Comparison of ENCODE assay signal across 10 mouse cellular contexts in the genomic region with DNA sequence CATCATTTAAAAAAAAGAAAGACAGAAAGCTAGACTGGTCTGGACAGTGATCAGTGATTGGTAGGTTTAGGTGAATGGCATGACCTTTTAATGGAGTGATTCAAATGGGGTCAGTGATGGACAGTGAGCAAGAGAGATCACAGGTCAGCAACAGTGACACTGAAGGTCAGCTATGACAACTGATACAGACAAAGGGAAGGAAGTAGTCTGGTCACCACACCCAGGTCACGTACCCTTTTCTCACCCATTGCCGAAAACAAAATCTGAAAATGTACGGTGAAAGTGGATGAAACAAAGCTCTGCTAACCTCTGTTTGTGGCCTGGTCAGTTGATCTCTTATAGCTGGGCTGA. TPM values are rescaled to one million over a fixed set of nuclear protein-coding genes. Genes with fewer than 3 reads are reported as not detected.
DNase-seq lines count a peak whose midpoint lies in the region; ATAC-seq and TF ChIP-seq lines count a peak whose summit lies in the region.
"Had no signal": no experiment of that assay in that cellular context is flagged by ENCODE, and none has a peak within 500 bp of the region (broad histone marks: within the 10 kb centered on the region; RNA-seq: fewer than 3 reads in every experiment).

No protein-coding gene starts in this region.

- TF ChIP-seq EP300 in heart, adult 2 months (IDR thresholded peaks at IDR 0.05; ENCODE audit: insufficient read depth, low read depth, low read length), result no peak

- H3K4me2 ChIP-seq in kidney, postnatal 0 days (ENCODE audit: low read length), result peak overlapping the region; percentile 6; the same call in 1 of the 2 replicates

- peaks cover 2% of the 10 kb centered on the region for H3K4me1 ChIP-seq in heart, adult 2 months (ENCODE audit: control insufficient read depth, insufficient read depth, low read length)
- H3K4me1 ChIP-seq in heart, embryonic 10.5 days, result peaks cover 6% of the 10 kb centered on the region
- H3K4me1 ChIP-seq in kidney, postnatal 0 days (replicated peaks; ENCODE audit: insufficient read depth, low read length), result no peaks in the 10 kb centered on the region
- peaks cover 13% of the 10 kb centered on the region for H3K4me1 ChIP-seq in cortical plate, adult 2 months (ENCODE audit: control insufficient read depth, insufficient read depth, low read length)
- H3K4me1 ChIP-seq in limb, embryonic 10.5 days, result peaks cover 32% of the 10 kb centered on the region

- H3K36me3 ChIP-seq in heart, adult 2 months (ENCODE audit: control insufficient read depth, insufficient read depth, low read length), result no peaks in the 10 kb centered on the region
- no peaks in the 10 kb centered on the region for H3K36me3 ChIP-seq in heart, embryonic 10.5 days
- H3K36me3 ChIP-seq in kidney, postnatal 0 days (ENCODE audit: insufficient read depth, low read length), result no peaks in the 10 kb centered on the region
- H3K36me3 ChIP-seq in limb, embryonic 10.5 days, result no peaks in the 10 kb centered on the region

- 36% methylated on average over 3 of the region's 3 CpGs for WGBS in heart, adult 2 months
- 56% methylated on average over 3 of the region's 3 CpGs for WGBS in heart, embryonic 10.5 days
- 21% methylated on average over 3 of the region's 3 CpGs for WGBS in kidney, postnatal 0 days
- 73% methylated on average over 3 of the region's 3 CpGs for WGBS in limb, embryonic 10.5 days

- no peak for DNase-seq in heart, adult 2 months
- no peak for DNase-seq in heart, embryonic 10.5 days (ENCODE audit: low spot score)
- DNase-seq in kidney, postnatal 0 days (ENCODE audit: low spot score), result no peak
- DNase-seq in kidney, postnatal 4 days, result no peak
- no peak for DNase-seq in limb, embryonic 10.5 days (ENCODE audit: low spot score)
- no peak for DNase-seq in left cerebral cortex, adult 9 months (ENCODE audit: low spot score in 2 of 2)
- DNase-seq in B cell, adult 2 months, result no peak

- H3K4me3 ChIP-seq in heart, adult 2 months, result peak overlapping the region; percentile 20; the same call in 1 of the 2 replicates
- no peak overlapping the region for H3K4me3 ChIP-seq in heart, embryonic 10.5 days
- H3K4me3 ChIP-seq in kidney, postnatal 0 days (replicated peaks; ENCODE audit: low read depth, low read length), result no peak overlapping the region
- no peak overlapping the region for H3K4me3 ChIP-seq in cortical plate, adult 2 months (ENCODE audit: insufficient read depth, low read length)
- no peak overlapping the region for H3K4me3 ChIP-seq in limb, embryonic 10.5 days

- H3K9ac ChIP-seq in heart, adult 2 months (ENCODE audit: low read depth, low read length), result no peak overlapping the region
- H3K9ac ChIP-seq in kidney, postnatal 0 days (ENCODE audit: low read depth, low read length), result no peak overlapping the region

- no peaks in the 10 kb centered on the region for H3K79me2 ChIP-seq in heart, adult 2 months (replicated peaks; ENCODE audit: control insufficient read depth, insufficient read depth, low read length)

- peak; percentile 54; the same call in 1 of the 2 replicates for ATAC-seq in kidney, postnatal 0 days (replicated peaks; ENCODE audit: low FRiP score, low read depth)
- ATAC-seq: CD4-positive, CD25-positive, alpha-beta regulatory T cell, adult 4 months had no signal

- H3K27ac ChIP-seq in heart, adult 2 months, result peak overlapping the region; percentile 47; the same call in 1 of the 2 replicates
- no peak overlapping the region for H3K27ac ChIP-seq in heart, embryonic 10.5 days
- no peak overlapping the region for H3K27ac ChIP-seq in kidney, postnatal 0 days
- H3K27ac ChIP-seq in cortical plate, adult 2 months (ENCODE audit: insufficient read depth, low read length), result peak overlapping the region; percentile 24; the same call in 1 of the 2 replicates
- H3K27ac ChIP-seq in limb, embryonic 10.5 days, result 0 out of 2 replicates have a peak overlapping the region, but pooled peaks have one; percentile 9

- TF ChIP-seq CTCF in heart, adult 2 months (IDR thresholded peaks at IDR 0.05), result no peak
- TF ChIP-seq CTCF in kidney, postnatal 0 days (IDR thresholded peaks at IDR 0.05; ENCODE audit: low read depth), result no peak
- TF ChIP-seq CTCF in cortical plate, adult 2 months (IDR thresholded peaks at IDR 0.05; ENCODE audit: extremely low read depth, insufficient read depth, low read length), result no peak

- TF ChIP-seq POLR2A in heart, adult 2 months (IDR thresholded peaks at IDR 0.05; ENCODE audit: insufficient read depth, low read depth, low read length), result no peak
- TF ChIP-seq POLR2A in cortical plate, adult 2 months (IDR thresholded peaks at IDR 0.05; ENCODE audit: extremely low read depth, insufficient read depth, low read length), result no peak

- H3K27me3 ChIP-seq in heart, adult 2 months (ENCODE audit: control insufficient read depth, insufficient read depth, low read length), result no peaks in the 10 kb centered on the region
- H3K27me3 ChIP-seq in heart, embryonic 10.5 days (ENCODE audit: insufficient read depth, poor library complexity, severe bottlenecking), result no peaks in the 10 kb centered on the region
- H3K27me3 ChIP-seq in kidney, postnatal 0 days (ENCODE audit: insufficient read depth, low read length), result no peaks in the 10 kb centered on the region
- 0 out of 2 replicates have a peak, but pooled peaks cover 5% of the 10 kb centered on the region for H3K27me3 ChIP-seq in limb, embryonic 10.5 days (ENCODE audit: low read depth, poor library complexity, severe bottlenecking)

- intact Hi-C loops in heart, adult 2 months (cut with DNase I), result no loop called here

- H3K9me3 ChIP-seq in heart, embryonic 10.5 days, result no peaks in the 10 kb centered on the region
- no peaks in the 10 kb centered on the region for H3K9me3 ChIP-seq in kidney, postnatal 0 days (replicated peaks; ENCODE audit: low read length)
- no peaks in the 10 kb centered on the region for H3K9me3 ChIP-seq in limb, embryonic 10.5 days (replicated peaks)

RNA-seq across cellular contexts. Expression of a gene that starts 28.9 kb away (rescaled TPM):
- under 1 TPM; 0.11 to 0.21 TPM for total RNA-seq in heart, adult 2 months (2021)
- polyA plus RNA-seq in heart, adult 2 months (2012; rRNA removed), result 0.20 and 0.35 TPM in 2 replicates
- polyA plus RNA-seq in heart, embryonic 10.5 days (2016; fragmentation: Nextera tagmentation; extraction: Ambion mirVana), result 0.10 and 0.13 TPM in 2 replicates
- not detected in 2 replicates for polyA plus RNA-seq in kidney, postnatal 0 days (2015; fragmentation: Nextera tagmentation; extraction: Ambion mirVana)
- polyA plus RNA-seq in cortical plate, adult 2 months (2012; rRNA removed), result 7.3 and 9.2 TPM in 2 replicates
- 0.09 TPM in 1 of 2 replicates, not detected in the other for polyA plus RNA-seq in limb, embryonic 10.5 days (2016; fragmentation: Nextera tagmentation; extraction: Ambion mirVana)
- total RNA-seq: common myeloid progenitor, adult 5-6 weeks had no signal
- polyA plus RNA-seq: CD4-positive, CD25-positive, alpha-beta regulatory T cell, adult 4 months had no signal

Comparison
In these comparisons a context has a peak if more than half of its experiments do, and no peak if none do; other contexts are left out.
1. H3K27ac ChIP-seq: peak in heart, adult 2 months (single experiment), cortical plate, adult 2 months (single experiment) and limb, embryonic 10.5 days (single experiment); none in heart, embryonic 10.5 days (single experiment) and kidney, postnatal 0 days (single experiment).